Mouse (Mus musculus) spleen, adult 18-20 months (tissue): Measurements from ENCODE around the gene Sept12.

Source experiments
- DNase-seq, 2 experiments: peaks; one replicate each; pipeline ENCODE4 v3.0.0; 2022; ENCODE audit warnings: mixed read lengths in 2 of 2

The Sept12 gene

GRCm38 (mm10) chr16:4997553-4997952, at the start of gene Sept12:
Sept12 (minus strand) TSS chr16:4997852.
- no peak for DNase-seq

- no peak for DNase-seq
Measured at GRCm38 (mm10) chr16:5045322-5045721, 47.7 kb upstream of the Sept12 start.

GRCm38 (mm10) chr16:5036649-5037234, 39.1 kb upstream of the Sept12 start:
- no peak for DNase-seq

GRCm38 (mm10) chr16:5035591-5035990, 37.9 kb upstream of the Sept12 start:
- no peak for DNase-seq

GRCm38 (mm10) chr16:5029847-5030246, 32.2 kb upstream of the Sept12 start:
- no peak for DNase-seq

GRCm38 (mm10) chr16:5024021-5024420, 26.4 kb upstream of the Sept12 start:
- DNase-seq, result no peak

- no peak for DNase-seq
Measured at GRCm38 (mm10) chr16:5014578-5014977, 16.9 kb upstream of the Sept12 start.

GRCm38 (mm10) chr16:5013054-5013838, 15.6 kb upstream of the Sept12 start, which contains the start of gene Rogdi:
Rogdi (minus strand) TSS chr16:5013553.
- DNase-seq, result peak; percentile 93

GRCm38 (mm10) chr16:5012036-5013005, 14.7 kb upstream of the Sept12 start:
- DNase-seq, result peak in 1 of 2 experiments; percentile 15

- peak; percentile 33 to 37 for DNase-seq
Measured at GRCm38 (mm10) chr16:5011285-5011684, 13.6 kb upstream of the Sept12 start.

GRCm38 (mm10) chr16:5010371-5010935, 12.8 kb upstream of the Sept12 start:
- DNase-seq, result no peak

- DNase-seq, result no peak
Measured at GRCm38 (mm10) chr16:5008076-5008475, 10.4 kb upstream of the Sept12 start.

GRCm38 (mm10) chr16:5007492-5007891, 9.8 kb upstream of the Sept12 start:
- DNase-seq, result no peak

- DNase-seq, result no peak
Measured at GRCm38 (mm10) chr16:5007067-5007466, 9.4 kb upstream of the Sept12 start, which contains the start of gene Smim22. Smim22 (plus strand) TSS chr16:5007288.

- DNase-seq, result no peak
Measured at GRCm38 (mm10) chr16:5000611-5001010, 3.0 kb upstream of the Sept12 start.

- no peak for DNase-seq
Measured at GRCm38 (mm10) chr16:4998984-4999383, 1.3 kb upstream of the Sept12 start.

- DNase-seq, result no peak
Measured at GRCm38 (mm10) chr16:4993276-4993675, 4.4 kb downstream of the Sept12 start.

- DNase-seq, result no peak
Measured at GRCm38 (mm10) chr16:4984717-4985116, 12.9 kb downstream of the Sept12 start.

GRCm38 (mm10) chr16:4979755-4980380, 17.8 kb downstream of the Sept12 start:
- DNase-seq, result peak in 1 of 2 experiments; percentile 46

GRCm38 (mm10) chr16:4978275-4979051, 19.2 kb downstream of the Sept12 start:
- no peak for DNase-seq

- no peak for DNase-seq
Measured at GRCm38 (mm10) chr16:4976180-4976579, 21.5 kb downstream of the Sept12 start.
